Mouse (Mus musculus) urinary bladder, adult 2 months (tissue): ENCODE measurements at regions not wholly inside any gene's neighbourhood (a gene's known extent, or its start where the extent isn't known, plus 50 kb on each side); places are given as distances from the start of the nearest gene placed in this dataset.
"Not testable (repeated sequence)": the region's sequence is repeated elsewhere in the genome, so short reads cannot be mapped to it uniquely, and the experiment has no call there.

Source experiments
- DNase-seq: peaks from one replicate; pipeline ENCODE4 v3.0.0; 2022; ENCODE audit warnings: low spot score

GRCm38 (mm10) chr10:99584855-99585254, 174.6 kb downstream of the Csl start:
- DNase-seq = no peak

- DNase-seq = no peak
Measured at GRCm38 (mm10) chr10:99592220-99592619, 167.2 kb downstream of the Csl start.

- no peak for DNase-seq
Measured at GRCm38 (mm10) chr10:99595659-99596058, 163.8 kb downstream of the Csl start.

GRCm38 (mm10) chr10:99599142-99600120, 160.0 kb downstream of the Csl start:
- DNase-seq = not testable (repeated sequence)

DNA sequence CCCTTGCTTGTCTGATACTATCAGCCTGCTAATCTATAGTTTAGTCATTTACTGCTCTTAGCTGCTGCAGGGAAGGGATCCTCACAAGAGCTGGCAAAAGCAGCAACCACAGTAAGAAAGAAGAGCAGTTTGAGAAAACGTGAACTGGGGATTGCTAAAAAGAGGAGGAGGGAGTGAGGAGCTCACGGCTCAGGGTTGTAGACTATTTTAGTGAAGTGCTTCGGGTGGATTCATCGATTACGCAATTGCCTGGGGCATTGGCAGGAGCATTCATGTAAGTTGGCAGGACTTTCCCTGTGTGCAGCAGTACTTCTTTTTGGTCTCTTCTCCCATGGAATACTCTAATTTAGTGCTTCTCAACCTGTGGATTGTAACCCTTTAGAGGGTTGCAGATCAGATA, 157.1 kb downstream of the Csl start:
- no peak for DNase-seq

DNA sequence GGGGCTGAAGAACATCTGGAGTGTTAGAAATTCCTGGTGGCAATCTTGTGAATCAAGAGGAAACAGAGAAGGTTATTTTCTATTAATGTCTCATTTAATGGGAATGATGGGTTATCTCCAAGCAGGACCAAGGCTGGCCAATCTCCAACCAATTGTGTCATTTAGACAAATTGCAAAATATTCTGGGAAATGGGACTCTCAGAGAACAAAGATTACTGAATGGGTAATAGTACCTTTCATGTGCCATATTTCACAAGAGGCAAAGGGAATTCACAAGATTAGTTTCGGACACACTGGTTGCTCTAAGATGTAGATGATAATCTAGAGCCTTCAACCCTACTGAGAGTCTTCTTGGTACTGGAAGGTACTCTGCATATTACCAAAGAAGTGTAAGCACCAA, 155.3 kb downstream of the Csl start:
- DNase-seq = no peak

DNA sequence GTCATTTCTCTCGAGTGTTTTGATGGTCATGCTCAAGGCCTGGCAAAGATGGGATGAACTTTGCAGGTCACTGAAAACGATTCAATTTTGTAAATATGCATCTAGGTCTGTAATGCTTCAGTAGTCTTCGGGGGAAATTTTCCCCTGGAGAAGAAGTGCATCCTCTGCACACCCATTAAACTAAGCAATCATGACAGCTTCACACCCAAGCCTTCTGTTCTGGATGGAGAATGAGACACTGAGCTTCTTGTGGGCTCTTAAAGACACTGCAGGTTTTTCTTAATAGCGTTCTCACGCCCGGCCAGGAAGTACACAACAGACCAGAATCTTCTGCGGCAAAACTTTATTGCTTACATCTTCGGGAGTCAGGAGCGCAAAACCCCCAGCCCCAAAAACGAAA, 151.0 kb downstream of the Csl start:
- no peak for DNase-seq

GRCm38 (mm10) chr10:99609420-99609819, 150.0 kb downstream of the Csl start:
- no peak for DNase-seq

DNA sequence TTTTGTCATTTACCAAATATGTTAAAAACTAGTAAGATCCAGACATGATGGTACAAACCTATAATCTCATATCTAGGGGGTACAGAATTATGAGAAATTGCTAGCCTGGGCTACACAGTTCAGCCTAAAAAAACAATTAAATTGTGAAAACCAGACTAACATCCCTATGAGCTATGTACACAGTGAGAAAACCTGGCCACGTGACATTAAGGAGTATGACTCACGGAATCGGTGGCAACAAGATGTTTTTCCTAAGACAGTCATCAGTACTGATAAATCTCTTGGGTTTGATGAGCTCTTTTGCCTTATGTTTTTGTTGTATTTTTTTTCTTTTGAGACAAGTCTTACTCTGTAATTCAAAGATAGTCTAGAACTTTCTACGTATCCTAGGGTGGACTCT, 148.6 kb downstream of the Csl start:
- DNase-seq = no peak

DNA sequence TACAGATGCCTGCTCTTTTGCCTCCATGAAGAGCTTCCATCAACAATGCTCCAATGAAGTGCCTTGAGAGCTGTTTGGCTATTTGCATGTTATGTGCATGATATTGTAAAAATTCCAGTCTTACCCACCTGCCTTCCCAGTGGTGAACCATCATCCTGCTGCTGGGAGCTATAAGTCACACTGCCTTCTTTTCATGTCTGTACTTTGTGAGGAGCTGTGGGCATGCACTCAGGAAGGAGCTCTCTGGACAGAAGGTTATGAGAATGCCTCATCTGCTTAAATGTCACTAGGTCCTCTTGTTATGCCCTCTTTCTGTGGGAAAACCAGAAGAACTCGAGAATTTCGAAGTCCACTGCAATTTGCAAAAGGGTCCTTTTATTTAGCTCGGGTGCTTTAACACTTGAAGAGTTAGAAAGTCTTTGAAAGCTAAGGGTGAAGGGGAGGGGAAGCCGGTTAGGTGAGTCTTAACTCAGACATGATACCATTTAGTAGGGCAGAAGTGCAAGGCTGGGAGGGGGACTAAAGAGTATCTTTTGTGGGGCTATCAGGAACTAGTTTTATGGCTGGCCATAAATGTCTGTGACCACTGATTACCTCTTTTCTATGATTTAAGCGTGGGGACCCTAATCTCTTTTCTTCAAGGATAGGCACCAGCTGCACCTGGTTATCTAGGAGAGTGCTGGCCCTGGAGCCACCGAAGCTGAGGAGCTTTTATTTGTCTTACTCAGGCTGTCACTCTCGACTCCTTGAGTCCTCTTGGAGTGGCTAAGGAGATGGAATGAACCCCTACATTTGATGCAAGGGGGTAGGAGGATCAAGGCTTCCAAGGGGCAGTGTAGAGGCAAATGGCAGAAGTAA, 144.8 kb downstream of the Csl start:
- no peak for DNase-seq

- DNase-seq = no peak
Measured at GRCm38 (mm10) chr10:99615371-99615770, 144.1 kb downstream of the Csl start.

- DNase-seq = peak; percentile 45
Measured at GRCm38 (mm10) chr10:99615779-99616178, 143.7 kb downstream of the Csl start.

DNA sequence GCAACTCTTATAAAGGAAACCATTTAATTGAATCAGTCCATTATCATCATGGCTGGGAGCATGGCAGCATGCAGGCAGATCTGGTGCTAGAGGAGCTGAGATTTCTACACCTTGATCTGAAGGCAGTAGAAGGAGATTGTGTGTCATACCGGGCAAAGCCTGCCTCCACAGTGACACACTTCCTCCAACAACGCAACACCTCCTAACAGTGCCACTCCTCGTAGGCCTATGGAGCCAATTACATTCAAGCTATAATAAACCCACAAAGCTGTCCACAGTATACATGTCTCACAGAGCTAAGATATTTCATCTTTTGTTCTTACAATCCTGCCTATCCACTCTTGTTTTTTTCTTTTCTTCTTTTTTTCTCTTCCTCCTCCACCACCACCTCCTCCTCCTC, 141.8 kb downstream of the Csl start:
- no peak for DNase-seq

DNA sequence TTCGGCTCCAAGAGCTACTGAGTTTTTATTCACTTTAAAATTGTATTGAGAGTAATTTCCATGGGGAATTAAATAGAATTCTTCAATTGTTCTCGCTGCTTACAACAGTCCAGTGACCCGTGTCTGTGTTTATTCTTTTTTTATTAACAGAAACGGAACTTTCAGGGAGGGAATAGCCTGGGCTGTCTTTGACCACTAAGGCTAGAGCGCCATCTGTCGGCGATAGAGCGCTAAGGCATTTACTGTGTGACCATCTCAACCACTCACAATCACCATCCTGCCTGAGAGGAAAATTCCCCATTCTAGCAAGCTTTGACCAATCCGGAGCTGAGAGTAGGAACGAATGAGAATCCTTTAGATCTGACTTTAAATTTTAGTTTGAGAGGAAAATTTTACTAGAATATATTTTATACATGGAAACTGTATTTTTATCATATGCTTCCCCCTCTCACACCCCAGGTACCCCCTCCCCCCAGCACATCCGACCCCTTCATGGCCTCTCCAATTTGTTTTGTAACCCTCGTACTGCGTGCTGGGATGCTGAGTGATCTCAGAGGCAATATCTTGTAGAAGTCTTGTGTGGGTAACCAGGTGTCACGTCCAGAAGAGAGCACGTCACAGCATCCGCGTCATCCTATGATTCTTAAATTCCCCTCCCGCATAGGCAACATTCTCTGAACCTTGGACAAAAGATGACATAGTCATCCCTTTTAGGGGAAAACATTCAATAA, 139.9 kb downstream of the Csl start:
- DNase-seq = no peak

DNA sequence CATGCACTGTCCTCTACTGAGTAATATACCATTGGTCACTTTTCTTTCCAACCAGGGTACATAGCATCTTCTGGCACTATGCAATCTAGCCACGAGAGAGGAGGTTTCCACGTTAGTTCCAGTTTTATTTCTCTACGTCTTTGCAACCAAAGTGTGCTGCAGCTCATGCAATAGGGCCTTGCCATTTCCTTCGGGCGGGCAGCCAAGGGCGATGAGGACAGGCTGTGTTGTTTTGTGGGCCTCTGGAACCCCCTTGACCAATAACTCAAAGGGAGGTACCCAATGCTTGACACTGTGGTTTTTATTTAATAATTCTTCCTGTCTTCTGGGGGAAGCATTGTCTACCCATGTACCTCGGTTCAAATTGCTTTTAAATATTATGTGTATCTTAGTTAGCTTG, 139.0 kb downstream of the Csl start:
- no peak for DNase-seq

- DNase-seq = no peak
Measured at GRCm38 (mm10) chr10:99627355-99627754, 132.1 kb downstream of the Csl start.

DNA sequence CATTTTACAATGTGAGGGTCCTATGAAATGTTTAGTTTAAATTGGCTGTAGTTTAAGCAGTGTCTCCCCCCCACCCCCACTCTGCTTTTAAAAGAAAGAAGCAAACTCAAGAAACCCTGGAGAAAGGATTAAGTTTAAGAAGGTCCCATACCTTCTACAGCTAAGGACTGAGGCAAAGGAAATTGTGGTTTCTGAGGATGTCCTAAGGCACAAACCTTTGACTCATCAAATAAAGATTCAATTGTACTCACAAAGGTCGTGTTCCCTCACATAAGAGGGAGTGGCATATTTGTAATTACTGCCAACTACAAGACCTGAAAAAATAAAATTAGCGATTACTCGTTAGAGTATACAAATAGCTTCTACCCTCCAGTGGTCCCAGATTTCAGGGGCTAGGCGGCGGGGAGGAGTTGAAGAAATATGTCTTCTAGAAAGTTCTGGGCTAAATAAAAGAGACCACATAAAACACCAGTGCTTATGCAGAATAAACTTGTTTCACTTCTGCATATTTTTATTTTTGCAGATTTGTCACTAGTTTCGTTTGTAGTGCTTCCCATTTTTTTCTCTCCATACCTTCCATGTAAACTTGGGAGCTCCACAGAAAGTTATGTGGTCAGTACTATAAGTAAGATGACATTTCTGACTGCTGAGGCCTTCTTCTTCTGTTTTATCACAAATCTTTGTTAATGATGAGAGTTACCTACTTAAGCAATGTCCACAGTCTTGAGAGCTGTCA, 127.0 kb downstream of the Csl start:
- DNase-seq = no peak

GRCm38 (mm10) chr10:99635796-99636195, 123.7 kb downstream of the Csl start:
- DNase-seq = no peak

DNA sequence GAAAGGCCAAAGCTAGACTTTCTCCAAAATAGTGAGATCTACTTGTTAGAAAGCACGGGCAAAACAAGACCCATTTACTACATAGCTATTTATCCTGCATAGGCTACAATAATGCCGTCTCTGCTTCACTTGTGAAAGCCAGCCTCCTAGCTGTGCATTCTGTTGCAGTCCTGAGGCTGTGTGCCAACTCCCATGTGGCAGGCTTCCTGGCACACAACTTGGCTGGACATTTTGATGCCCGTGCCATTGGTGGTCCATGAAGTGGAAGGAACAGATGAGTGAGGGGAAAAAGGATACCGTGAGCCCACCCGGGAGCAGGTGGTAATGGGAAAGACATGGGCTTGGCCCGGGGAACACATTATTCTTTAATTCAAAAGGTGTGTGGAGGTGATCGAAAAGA, 120.4 kb downstream of the Csl start:
- DNase-seq = no peak

GRCm38 (mm10) chr10:99639469-99639868, 120.0 kb downstream of the Csl start:
- DNase-seq = no peak

- DNase-seq = no peak
Measured at GRCm38 (mm10) chr10:99641784-99642183, 117.7 kb downstream of the Csl start.
